Mouse (Mus musculus) CH12.LX (cell line): ENCODE data around the gene Mapk6. TPM values are rescaled to one million over a fixed set of nuclear protein-coding genes. Genes with fewer than 3 reads are reported as not detected.

Source experiments
- DNase-seq: peaks from one replicate; pipeline ENCODE4 v3.0.0-alpha.2; 2013; ENCODE audit errors: extremely low read depth
- H3K27ac ChIP-seq: 2 replicates; pipeline ENCODE4 v1.5.1; 2012; ENCODE audit warnings: low read depth, mild to moderate bottlenecking, control low read depth, moderate library complexity; ENCODE audit not compliant: insufficient read depth
- H3K27me3 ChIP-seq: replicated peaks from 2 replicates; pipeline ENCODE3; 2012; ENCODE audit warnings: inconsistent platforms
- H3K36me3 ChIP-seq, 2 experiments: replicated peaks in 1 of 2; 2 replicates each; pipeline versions ENCODE3 to v1.6.1; 2012; ENCODE audit warnings: inconsistent platforms in 1 of 2, low read length in 1 of 2, mild to moderate bottlenecking in 1 of 2, mixed read lengths in 1 of 2, moderate library complexity in 1 of 2; ENCODE audit not compliant: control insufficient read depth in 1 of 2, insufficient read depth in 1 of 2
- H3K4me1 ChIP-seq, 2 experiments: 2 replicates each; pipeline ENCODE4 v1.6.1; 2012; ENCODE audit warnings: inconsistent platforms in 1 of 2, moderate library complexity in 1 of 2; ENCODE audit not compliant: insufficient read depth in 2 of 2, control insufficient read depth in 1 of 2
- H3K4me2 ChIP-seq: 2 replicates; pipeline ENCODE4 v1.6.1; 2012; ENCODE audit warnings: low read depth, mild to moderate bottlenecking, control low read depth; ENCODE audit not compliant: poor library complexity, insufficient read depth, severe bottlenecking
- H3K4me3 ChIP-seq, 3 experiments: fragments of 150-350 bp in 1 of 3; sonication (generic) in 1 of 3; replicated peaks in 1 of 3; 2 replicates each; pipeline versions ENCODE3 to v1.5.1; 2011 to 2012; ENCODE audit warnings: low read depth in 2 of 3, low read length in 2 of 3, mild to moderate bottlenecking in 2 of 3, moderate library complexity in 2 of 3, control low read depth in 1 of 3, improper control_type of control experiment in 1 of 3, inconsistent platforms in 1 of 3, mixed read lengths in 1 of 3; ENCODE audit not compliant: poor library complexity in 1 of 3
- H3K79me2 ChIP-seq: replicated peaks from 2 replicates; pipeline ENCODE4 v1.6.1; 2012; ENCODE audit warnings: mild to moderate bottlenecking, moderate library complexity; ENCODE audit not compliant: control insufficient read depth, poor library complexity, insufficient read depth, severe bottlenecking; ENCODE audit errors: extremely low read depth
- H3K9ac ChIP-seq: 2 replicates; pipeline ENCODE4 v1.6.1; 2012; ENCODE audit warnings: low read depth, mild to moderate bottlenecking, control low read depth, moderate library complexity; ENCODE audit not compliant: insufficient read depth
- H3K9me3 ChIP-seq: replicated peaks from 2 replicates; pipeline ENCODE3; 2012; ENCODE audit warnings: low read length, inconsistent platforms, mixed read lengths
- ELF1 ChIP-seq: IDR thresholded peaks from 2 replicates; pipeline ENCODE4 v1.6.1; 2014; ENCODE audit warnings: low read depth, mild to moderate bottlenecking, inconsistent platforms, low read length, improper control_type of control experiment
- HCFC1 ChIP-seq: IDR thresholded peaks from 2 replicates; pipeline ENCODE4 v1.6.1; 2012; ENCODE audit warnings: low read depth, mild to moderate bottlenecking, inconsistent platforms, low read length, improper control_type of control experiment
- IRF4 ChIP-seq: IDR thresholded peaks from 2 replicates; pipeline ENCODE4 v1.6.1; 2014; ENCODE audit warnings: low read depth, mild to moderate bottlenecking, inconsistent platforms, low read length, improper control_type of control experiment
- JUN ChIP-seq: IDR thresholded peaks from 2 replicates; pipeline ENCODE4 v1.6.1; 2011; ENCODE audit warnings: low read depth, mild to moderate bottlenecking, low read length, improper control_type of control experiment, moderate library complexity; ENCODE audit not compliant: insufficient read depth
- JUND ChIP-seq: conservative IDR thresholded peaks from 2 replicates; pipeline ENCODE4 v1.6.1; 2011; ENCODE audit warnings: low read depth, low read length, improper control_type of control experiment
- MAX ChIP-seq: IDR thresholded peaks from 2 replicates; pipeline ENCODE4 v1.6.1; 2011; ENCODE audit warnings: low read length, improper control_type of control experiment
- MAZ ChIP-seq: IDR thresholded peaks from 2 replicates; pipeline ENCODE4 v1.6.1; 2012; ENCODE audit warnings: low read depth, mild to moderate bottlenecking, inconsistent platforms, low read length, improper control_type of control experiment, moderate library complexity
- MYC ChIP-seq: IDR thresholded peaks from 2 replicates; pipeline ENCODE4 v1.6.1; 2011; ENCODE audit warnings: low read depth, mild to moderate bottlenecking, improper control_type of control experiment, low read length
- SMC3 ChIP-seq: IDR thresholded peaks from 2 replicates; pipeline ENCODE4 v1.6.1; 2011; ENCODE audit warnings: low read depth, low read length, improper control_type of control experiment
- TCF12 ChIP-seq: IDR thresholded peaks from 2 replicates; pipeline ENCODE4 v1.6.1; 2014; ENCODE audit warnings: low read depth, mild to moderate bottlenecking, inconsistent platforms, low read length, improper control_type of control experiment
- UBTF ChIP-seq: IDR thresholded peaks from 2 replicates; pipeline ENCODE4 v1.6.1; 2012; ENCODE audit warnings: low read depth, mild to moderate bottlenecking, inconsistent platforms, low read length, improper control_type of control experiment, moderate library complexity
- USF2 ChIP-seq: conservative IDR thresholded peaks from 2 replicates; pipeline ENCODE4 v1.6.1; 2011; ENCODE audit warnings: low read depth, low read length, improper control_type of control experiment
- ZC3H11A ChIP-seq: IDR thresholded peaks from 2 replicates; pipeline ENCODE4 v1.6.1; 2012; ENCODE audit warnings: low read depth, mild to moderate bottlenecking, inconsistent platforms, low read length, improper control_type of control experiment
- ZKSCAN1 ChIP-seq: IDR thresholded peaks from 2 replicates; pipeline ENCODE4 v1.6.1; 2012; ENCODE audit warnings: low read depth, inconsistent platforms, low read length, improper control_type of control experiment, borderline replicate concordance
- dilution Hi-C: fragments of 300-500 bp; cut with MboI; formaldehyde crosslinking; loops from 2 replicates; pipeline ENCODE4 v1.14.3; 2020; ENCODE audit warnings: low sequenced_read_pairs; ENCODE audit not compliant: extremely low pct_unique_long_range_greater_than_20kb, extremely low pct_ligation_motif_present
- in situ Hi-C: fragments of 300-500 bp; cut with MboI; formaldehyde crosslinking; loops from 3 replicates; pipeline ENCODE4 v1.14.3; 2019; ENCODE audit warnings: low sequenced_read_pairs, low pct_ligation_motif_present, low pct_unique_long_range_greater_than_20kb, mixed read lengths
- polyA plus RNA-seq: library from polyadenylated mRNA; unstranded; fragments of >175 nt; gene quantifications from 2 replicates; pipeline ENCODE4 v1.2.1, GENCODE M21; 2012; ENCODE audit warnings: low read depth; ENCODE audit not compliant: insufficient read length
- total RNA-seq, 2 experiments: library from RNA; depleted of rRNA; stranded (reverse); fragments of 300-350 nt in 1 of 2; fragments of >200 nt in 1 of 2; gene quantifications; 2 replicates each; pipeline ENCODE4 v1.2.3; 2012 to 2014

Mapk6 gene
- total and polyA plus RNA-seq, 3 experiments = 23.3 to 62.2 (median 34.2) TPM

- Histone ChIP-seq H3K79me2 (no peaks in the 10 kb centered on the region), H3K4me1 (peaks cover 0 to 18% of the 10 kb centered on the region in 2 experiments; a peak in 2 of 4 replicates), H3K4me3 (no peak overlapping the region), H3K27me3 (no peaks in the 10 kb centered on the region), H3K36me3 (peaks cover 0 to 5% of the 10 kb centered on the region in 2 experiments), H3K9me3 (no peaks in the 10 kb centered on the region)
- dilution Hi-C loops = no loop called here
- TF ChIP-seq UBTF (no peak), ZKSCAN1 (no peak), SMC3 (no peak), USF2 (no peak), JUN (no peak), IRF4 (no peak), ZC3H11A (no peak), JUND (no peak), HCFC1 (no peak), MAX (no peak)
- TF ChIP-seq, all 38 proteins: peak for 0
- Histone ChIP-seq H3K9ac (no peak overlapping the region), H3K27ac (no peak overlapping the region), H3K4me2 (no peak overlapping the region)
- in situ Hi-C loops = no loop called here
- no peak for DNase-seq
These were observed 87.5 kb downstream of the Mapk6 start for GRCm38 (mm10) chr9:75322099-75322885.

DNA sequence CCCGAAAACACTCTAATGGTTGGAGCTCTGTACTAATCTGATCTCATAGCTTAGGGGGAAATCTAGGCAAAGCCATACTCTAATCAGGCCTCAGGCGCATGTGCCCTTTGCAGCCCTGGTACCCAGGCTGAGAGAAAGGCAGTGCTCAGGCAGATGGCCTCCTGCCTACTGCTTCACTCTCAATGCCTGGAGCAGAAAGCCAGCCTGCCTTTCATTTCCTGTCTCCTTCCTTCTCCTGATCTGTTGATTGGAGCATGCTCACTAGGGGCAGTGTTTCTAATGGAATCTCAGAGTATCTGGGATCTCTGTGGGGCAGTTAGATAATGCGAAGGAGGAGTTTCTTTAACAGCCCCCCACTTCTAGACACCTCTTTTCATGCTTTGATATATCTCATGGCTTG, 90.4 kb downstream of the Mapk6 start:
- Histone ChIP-seq H3K36me3 (peaks cover 0 to 2% of the 10 kb centered on the region in 2 experiments), H3K27ac (no peak overlapping the region), H3K9me3 (no peaks in the 10 kb centered on the region), H3K4me1 (peaks cover 0 to 5% of the 10 kb centered on the region in 2 experiments; a peak in 2 of 4 replicates), H3K4me2 (no peak overlapping the region), H3K79me2 (no peaks in the 10 kb centered on the region), H3K27me3 (peaks cover 1% of the 10 kb centered on the region), H3K9ac (no peak overlapping the region), H3K4me3 (no peak overlapping the region)
- TF ChIP-seq ELF1 = no peak
- no peak for TF ChIP-seq MAZ
- no peak for TF ChIP-seq JUN
- TF ChIP-seq TCF12 = no peak
- TF ChIP-seq MYC = no peak
- dilution Hi-C loops (no loop called here), in situ Hi-C loops (loop anchor here (10.0 kb wide), 1 partner anchor 115 kb away; no protein-coding TSS in a partner anchor)
- no peak for DNase-seq

Other genes starting within 250 kb of the Mapk6 start
- gene Myo5c, start 178.0 kb downstream of the Mapk6 start, total RNA-seq (2012; rRNA removed) = 1.6 and 4.4 TPM in 2 replicates
- 3.7 and 3.8 TPM in 2 replicates for gene Myo5c, start 178.0 kb downstream of the Mapk6 start, total RNA-seq (2014; rRNA removed)
- gene Myo5c, start 178.0 kb downstream of the Mapk6 start, polyA plus RNA-seq = 4.7 and 5.2 TPM in 2 replicates
- gene Gnb5, start 103.7 kb downstream of the Mapk6 start, total RNA-seq (2012; rRNA removed) = 4.4 and 6.5 TPM in 2 replicates
- 2.9 and 4.7 TPM in 2 replicates for gene Gnb5, start 103.7 kb downstream of the Mapk6 start, total RNA-seq (2014; rRNA removed)
- gene Gnb5, start 103.7 kb downstream of the Mapk6 start, polyA plus RNA-seq = 2.7 and 3.1 TPM in 2 replicates
- not detected in 2 replicates for gene Bcl2l10, start 62.2 kb downstream of the Mapk6 start, total RNA-seq (2012; rRNA removed)
- not detected in 2 replicates for gene Bcl2l10, start 62.2 kb downstream of the Mapk6 start, total RNA-seq (2014; rRNA removed)
- gene Bcl2l10, start 62.2 kb downstream of the Mapk6 start, polyA plus RNA-seq = not detected in 2 replicates
- gene Leo1, start 31.5 kb upstream of the Mapk6 start, total RNA-seq (2012; rRNA removed) = 49.9 and 59.7 TPM in 2 replicates
- gene Leo1, start 31.5 kb upstream of the Mapk6 start, total RNA-seq (2014; rRNA removed) = 43.1 and 46.7 TPM in 2 replicates
- gene Leo1, start 31.5 kb upstream of the Mapk6 start, polyA plus RNA-seq = 60.7 and 73.4 TPM in 2 replicates
- 40.5 and 41.1 TPM in 2 replicates for gene Tmod3, start 149.7 kb upstream of the Mapk6 start, total RNA-seq (2012; rRNA removed)
- 71.0 and 77.1 TPM in 2 replicates for gene Tmod3, start 149.7 kb upstream of the Mapk6 start, total RNA-seq (2014; rRNA removed)
- gene Tmod3, start 149.7 kb upstream of the Mapk6 start, polyA plus RNA-seq = 52.0 and 59.0 TPM in 2 replicates
- gene Tmod2, start 201.3 kb upstream of the Mapk6 start, total RNA-seq (2012; rRNA removed) = 1.6 and 1.7 TPM in 2 replicates
- gene Tmod2, start 201.3 kb upstream of the Mapk6 start, total RNA-seq (2014; rRNA removed) = 0.08 and 0.16 TPM in 2 replicates
- 0.10 and 0.17 TPM in 2 replicates for gene Tmod2, start 201.3 kb upstream of the Mapk6 start, polyA plus RNA-seq
- 16.2 and 18.6 TPM in 2 replicates for gene Lysmd2, start 215.7 kb upstream of the Mapk6 start, total RNA-seq (2012; rRNA removed)
- gene Lysmd2, start 215.7 kb upstream of the Mapk6 start, total RNA-seq (2014; rRNA removed) = 14.2 and 18.1 TPM in 2 replicates
- 10.4 and 11.7 TPM in 2 replicates for gene Lysmd2, start 215.7 kb upstream of the Mapk6 start, polyA plus RNA-seq